Mouse (Mus musculus) heart, embryonic 11.5 days (tissue): ENCODE measurements around the gene Senp6. TPM values are rescaled to one million over a fixed set of nuclear protein-coding genes. Genes with fewer than 3 reads are reported as not detected.

ENCODE experiments used
- ATAC-seq: fragments of 200-750 bp; cut with Nextera tagmentation; replicated peaks from 2 replicates; pipeline ENCODE4 v1.8.0; 2017; ENCODE audit warnings: moderate library complexity; ENCODE audit not compliant: insufficient number of reproducible peaks, low FRiP score, low TSS enrichment
- H3K27ac ChIP-seq: fragments of 300-500 bp; sonication (generic); 2 replicates; pipeline ENCODE4 v1.5.1; 2014; ENCODE audit warnings: mild to moderate bottlenecking, low read depth, low read length
- H3K27me3 ChIP-seq: fragments of 300-500 bp; sonication (generic); 2 replicates; pipeline ENCODE4 v1.6.1; 2014; ENCODE audit warnings: mild to moderate bottlenecking, low read length, mixed read lengths; ENCODE audit not compliant: control insufficient read depth, insufficient read depth
- H3K36me3 ChIP-seq: fragments of 300-500 bp; sonication (generic); 2 replicates; pipeline ENCODE4 v1.6.1; 2014; ENCODE audit warnings: mild to moderate bottlenecking, low read length, moderate library complexity, mixed read lengths; ENCODE audit not compliant: control insufficient read depth, insufficient read depth
- H3K4me1 ChIP-seq: fragments of 300-500 bp; sonication (generic); 2 replicates; pipeline ENCODE4 v1.6.1; 2014; ENCODE audit warnings: low read length; ENCODE audit not compliant: control insufficient read depth, insufficient read depth
- H3K4me2 ChIP-seq: fragments of 300-500 bp; sonication (generic); 2 replicates; pipeline ENCODE4 v1.6.1; 2014; ENCODE audit warnings: mild to moderate bottlenecking, moderate library complexity
- H3K4me3 ChIP-seq: fragments of 300-500 bp; sonication (generic); 2 replicates; pipeline ENCODE4 v1.5.1; 2014; ENCODE audit warnings: low read depth, low read length
- H3K9ac ChIP-seq: fragments of 300-500 bp; sonication (generic); 2 replicates; pipeline ENCODE4 v1.6.1; 2014; ENCODE audit warnings: mild to moderate bottlenecking, low read depth, low read length, moderate library complexity
- H3K9me3 ChIP-seq: fragments of 300-500 bp; sonication (generic); replicated peaks from 2 replicates; pipeline ENCODE4 v1.6.1; 2016; ENCODE audit warnings: low read length; ENCODE audit not compliant: control insufficient read depth
- WGBS: fragments of 180-500 bp; shearing (Covaris S2); extraction: QIAGEN DNeasy Blood & Tissue Kit; methylation state at CpG from one replicate; pipeline ENCODE4 v1.1.7; 2014; ENCODE audit not compliant: insufficient replicate concordance; 5-methylcytosine and 5-hydroxymethylcytosine counted together
- polyA plus RNA-seq: library from polyadenylated mRNA; unstranded; fragments of >200 nt; fragmentation: Nextera tagmentation; extraction: Ambion mirVana; gene quantifications from 2 replicates; pipeline ENCODE4 v1.2.1, GENCODE M21; 2014

Gene Senp6
- polyA plus RNA-seq, 1 experiment from 2014 or later, result 52.6 TPM

DNA sequence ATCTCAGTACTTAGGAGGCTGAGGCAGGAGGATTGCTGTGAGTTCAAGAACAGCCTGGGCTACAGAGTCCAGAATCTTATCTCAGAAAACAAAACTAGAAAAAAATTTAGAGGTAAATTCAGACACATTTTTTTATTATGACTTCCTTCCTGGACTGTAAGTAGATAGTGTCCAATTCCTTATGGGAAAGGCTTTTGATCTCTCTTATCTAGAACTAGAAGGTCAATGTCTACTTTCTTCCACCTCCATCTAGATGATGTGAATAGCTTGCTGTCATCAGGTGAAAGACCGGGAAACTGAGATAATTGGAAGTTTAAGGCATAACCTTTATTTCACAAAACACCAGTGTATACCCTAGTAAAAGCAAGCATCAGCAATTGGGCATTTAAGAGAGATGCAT, 115.0 kb downstream of the Senp6 start:
- 60% methylated on average over 1 of the region's 1 CpGs for WGBS
- no peak overlapping the region for H3K9ac ChIP-seq
- H3K4me3 ChIP-seq, result no peak overlapping the region
- ATAC-seq, result no peak
- H3K4me2 ChIP-seq, result no peak overlapping the region
- H3K9me3 ChIP-seq, result no peaks in the 10 kb centered on the region
- H3K27me3 ChIP-seq, result no peaks in the 10 kb centered on the region
- peaks cover 7% of the 10 kb centered on the region for H3K4me1 ChIP-seq
- H3K27ac ChIP-seq, result no peak overlapping the region
- H3K36me3 ChIP-seq, result no peaks in the 10 kb centered on the region

DNA sequence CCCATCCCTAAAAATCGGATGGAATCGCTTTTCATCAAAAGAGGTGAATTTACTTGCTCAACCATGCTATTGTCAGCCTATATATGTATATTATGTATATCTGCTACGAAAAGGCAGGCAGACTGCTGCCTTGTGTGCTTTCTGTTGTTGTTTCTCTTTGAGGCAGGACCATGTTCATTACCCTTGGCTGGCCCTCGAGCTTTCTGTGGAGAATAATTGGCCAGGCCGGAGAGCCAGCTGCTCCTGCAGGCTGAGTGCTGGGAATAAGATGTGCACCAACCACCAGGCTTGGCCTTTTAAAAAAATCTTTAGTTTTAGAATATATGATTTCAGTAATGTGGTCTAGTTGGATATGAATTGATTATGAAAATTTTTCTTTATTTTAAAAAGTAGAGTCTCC, 117.4 kb downstream of the Senp6 start:
- Histone ChIP-seq H3K9ac (no peak overlapping the region), H3K27me3 (no peaks in the 10 kb centered on the region), H3K4me3 (no peak overlapping the region), H3K4me2 (no peak overlapping the region), H3K4me1 (no peaks in the 10 kb centered on the region), H3K9me3 (no peaks in the 10 kb centered on the region), H3K27ac (no peak overlapping the region), H3K36me3 (no peaks in the 10 kb centered on the region)
- ATAC-seq, result no peak
- WGBS, result 81% methylated on average over 5 of the region's 5 CpGs

- ATAC-seq, result no peak
- Histone ChIP-seq H3K4me3 (no peak overlapping the region), H3K4me2 (no peak overlapping the region), H3K27me3 (no peaks in the 10 kb centered on the region), H3K27ac (no peak overlapping the region), H3K36me3 (no peaks in the 10 kb centered on the region), H3K9ac (no peak overlapping the region), H3K4me1 (no peaks in the 10 kb centered on the region), H3K9me3 (no peaks in the 10 kb centered on the region)
- 44% methylated on average over 3 of the region's 3 CpGs for WGBS
These were observed 119.0 kb downstream of the Senp6 start for GRCm38 (mm10) chr9:80185737-80186136.

DNA sequence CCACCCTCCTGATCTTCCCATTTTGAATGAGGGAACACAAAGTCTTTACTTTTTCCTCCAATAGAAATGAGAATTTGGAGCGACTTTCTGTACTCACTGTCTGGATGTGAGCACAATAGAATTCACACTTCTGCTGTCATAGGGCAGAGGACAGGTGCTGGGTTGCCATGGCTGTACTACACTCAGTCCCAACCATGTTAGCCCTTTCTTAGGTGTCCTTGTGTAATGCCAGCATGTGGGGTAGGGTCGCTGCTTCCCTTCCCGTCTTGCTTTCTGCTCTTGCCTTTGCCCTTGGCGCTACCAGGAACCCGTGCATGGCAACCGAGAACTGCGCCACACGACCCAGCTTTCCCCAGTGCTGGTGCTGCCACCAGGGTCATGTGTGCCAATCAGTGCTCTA, 120.0 kb downstream of the Senp6 start:
- H3K27ac ChIP-seq, result no peak overlapping the region
- WGBS, result 86% methylated on average over 8 of the region's 8 CpGs
- no peaks in the 10 kb centered on the region for H3K36me3 ChIP-seq
- H3K4me1 ChIP-seq, result peaks cover 3% of the 10 kb centered on the region; the same call in 1 of the 2 replicates
- ATAC-seq, result no peak
- no peak overlapping the region for H3K9ac ChIP-seq
- H3K27me3 ChIP-seq, result no peaks in the 10 kb centered on the region
- no peak overlapping the region for H3K4me3 ChIP-seq
- no peak overlapping the region for H3K4me2 ChIP-seq
- no peaks in the 10 kb centered on the region for H3K9me3 ChIP-seq

DNA sequence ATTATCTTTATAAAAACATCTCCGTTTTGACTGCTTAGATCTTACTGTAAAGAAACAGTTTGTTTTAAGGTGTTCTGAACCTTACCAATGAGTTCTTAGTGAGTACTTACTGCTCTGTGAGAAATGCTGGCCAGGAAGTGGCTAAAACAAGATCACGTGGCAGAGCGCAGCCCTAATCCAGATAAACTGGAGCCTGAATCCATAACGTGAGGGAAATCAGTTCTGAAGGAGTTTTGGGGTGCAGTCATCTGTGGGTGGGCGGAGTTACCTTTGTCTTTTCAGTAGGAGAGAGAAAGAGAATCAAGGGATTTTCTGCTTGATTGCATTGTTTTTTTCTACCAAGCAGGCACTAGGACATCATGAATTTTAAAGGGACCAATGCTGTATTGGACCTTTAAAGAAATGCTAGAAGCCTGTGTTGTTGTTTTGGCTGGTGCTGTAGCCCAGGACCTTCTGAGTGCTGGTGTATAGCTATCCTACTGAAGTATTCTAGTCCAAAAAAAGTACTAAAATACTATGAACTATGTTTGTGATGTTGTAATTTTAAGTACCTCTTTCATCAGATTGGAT, 121.7 kb downstream of the Senp6 start:
- Histone ChIP-seq H3K27me3 (no peaks in the 10 kb centered on the region), H3K4me2 (no peak overlapping the region), H3K9me3 (no peaks in the 10 kb centered on the region), H3K9ac (no peak overlapping the region), H3K36me3 (no peaks in the 10 kb centered on the region), H3K27ac (no peak overlapping the region), H3K4me1 (peaks cover 16% of the 10 kb centered on the region), H3K4me3 (no peak overlapping the region)
- ATAC-seq, result no peak
- WGBS, result 54% methylated on average over 5 of the region's 5 CpGs

DNA sequence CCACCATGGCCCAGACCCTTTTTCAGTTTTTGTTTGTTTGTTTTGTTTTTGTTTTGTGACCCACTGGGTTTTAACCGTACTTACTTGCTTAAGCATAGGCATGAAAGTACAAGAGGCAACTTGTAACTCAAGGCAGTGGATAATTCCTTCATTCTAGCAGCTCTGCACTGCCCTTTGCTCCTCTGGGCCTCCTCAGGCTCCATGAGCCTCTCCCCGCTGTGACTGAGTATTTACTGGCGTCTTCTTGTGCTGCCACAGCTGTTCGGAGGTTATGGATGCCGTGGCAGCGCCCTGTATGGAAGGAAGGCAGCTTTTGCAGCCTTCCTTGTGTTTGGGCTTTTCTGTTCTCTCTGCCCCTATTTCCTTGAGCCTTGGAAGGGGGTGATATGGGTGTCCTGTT, 124.5 kb downstream of the Senp6 start:
- Histone ChIP-seq H3K9ac (no peak overlapping the region), H3K27ac (no peak overlapping the region), H3K4me1 (peaks cover 21% of the 10 kb centered on the region), H3K4me2 (no peak overlapping the region), H3K9me3 (no peaks in the 10 kb centered on the region), H3K4me3 (no peak overlapping the region), H3K27me3 (no peaks in the 10 kb centered on the region), H3K36me3 (no peaks in the 10 kb centered on the region)
- no peak for ATAC-seq
- 78% methylated on average over 6 of the region's 6 CpGs for WGBS

- Histone ChIP-seq H3K4me3 (no peak overlapping the region), H3K36me3 (no peaks in the 10 kb centered on the region), H3K27me3 (no peaks in the 10 kb centered on the region), H3K4me2 (peak overlapping the region; percentile 1; the same call in 1 of the 2 replicates), H3K27ac (0 out of 2 replicates have a peak overlapping the region, but pooled peaks have one; percentile 22), H3K4me1 (peaks cover 24% of the 10 kb centered on the region), H3K9ac (no peak overlapping the region), H3K9me3 (no peaks in the 10 kb centered on the region)
- WGBS, result 65% methylated on average over 10 of the region's 10 CpGs
- ATAC-seq, result no peak
These were observed 125.6 kb downstream of the Senp6 start for GRCm38 (mm10) chr9:80192324-80192723.

GRCm38 (mm10) chr9:80194446-80194845, 127.7 kb downstream of the Senp6 start:
- H3K4me3 ChIP-seq, result no peak overlapping the region
- no peak for ATAC-seq

More at GRCm38 (mm10) chr9:80194446-80194845, 127.7 kb downstream of the Senp6 start:
- peaks cover 24% of the 10 kb centered on the region for H3K4me1 ChIP-seq
- H3K27ac ChIP-seq, result no peak overlapping the region
- H3K9me3 ChIP-seq, result no peaks in the 10 kb centered on the region
- no peak overlapping the region for H3K9ac ChIP-seq
- H3K4me2 ChIP-seq, result no peak overlapping the region
- WGBS, result 58% methylated on average over 6 of the region's 6 CpGs
- no peaks in the 10 kb centered on the region for H3K36me3 ChIP-seq
- no peaks in the 10 kb centered on the region for H3K27me3 ChIP-seq
